Comparison of ENCODE assay signal across 8 mouse cellular contexts in the genomic region with DNA sequence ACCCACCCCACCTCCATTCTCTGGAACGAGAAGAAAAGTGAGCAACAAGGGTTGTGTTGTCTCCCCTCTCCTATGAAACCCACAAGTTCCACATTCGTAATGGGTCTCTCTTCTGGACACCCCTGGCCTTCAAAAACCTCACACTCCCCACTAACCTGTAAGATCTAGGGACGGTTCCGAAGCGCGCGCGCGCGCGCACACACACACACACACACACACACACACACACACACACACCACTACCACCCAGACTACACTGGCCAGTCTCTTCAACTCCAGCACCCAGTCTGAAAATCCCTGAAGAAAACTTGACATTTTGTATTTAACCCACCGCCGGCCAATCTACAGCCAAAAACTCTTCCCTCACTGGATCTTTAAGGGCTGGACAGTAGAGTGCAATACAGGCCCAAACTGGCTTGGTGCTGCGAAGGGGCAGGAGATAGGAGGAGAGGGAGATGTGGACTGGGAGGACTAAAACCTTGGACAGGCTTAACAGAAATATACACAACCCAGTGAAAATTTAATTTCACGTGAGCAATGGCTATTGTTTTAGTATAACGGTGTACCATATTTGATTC. TPM values are rescaled to one million over a fixed set of nuclear protein-coding genes. Genes with fewer than 3 reads are reported as not detected.
DNase-seq lines count a peak whose midpoint lies in the region; ATAC-seq and TF ChIP-seq lines count a peak whose summit lies in the region.
"Had no signal": no experiment of that assay in that cellular context is flagged by ENCODE, and none has a peak within 500 bp of the region (broad histone marks: within the 10 kb centered on the region; RNA-seq: fewer than 3 reads in every experiment).

A gene (minus strand): TSS at position 138 of the 578 bp plus-strand sequence.

- no peaks in the 10 kb centered on the region for H3K9me3 ChIP-seq in lung, postnatal 0 days (ENCODE audit: low read length)
- no peaks in the 10 kb centered on the region for H3K9me3 ChIP-seq in heart, postnatal 0 days (replicated peaks; ENCODE audit: control insufficient read depth, low read length)
- no peaks in the 10 kb centered on the region for H3K9me3 ChIP-seq in liver, embryonic 13.5 days (replicated peaks)
- no peaks in the 10 kb centered on the region for H3K9me3 ChIP-seq in stomach, postnatal 0 days (ENCODE audit: control insufficient read depth, low read length)

- TF ChIP-seq CTCF in lung, postnatal 0 days (IDR thresholded peaks at IDR 0.05) = no peak
- no peak for TF ChIP-seq CTCF in lung, adult 2 months (IDR thresholded peaks at IDR 0.05; ENCODE audit: insufficient read depth, low read length)
- TF ChIP-seq CTCF in heart, postnatal 0 days (IDR thresholded peaks at IDR 0.05; ENCODE audit: low read depth) = no peak
- TF ChIP-seq CTCF in stomach, postnatal 0 days (IDR thresholded peaks at IDR 0.05; ENCODE audit: low read depth) = no peak
- TF ChIP-seq CTCF in thymus, adult 2 months (IDR thresholded peaks at IDR 0.05; ENCODE audit: borderline replicate concordance, control insufficient read depth, extremely low read depth, insufficient read depth, low read length, poor library complexity) = no peak

- TF ChIP-seq EP300 in lung, postnatal 0 days (IDR thresholded peaks at IDR 0.05) = no peak
- no peak for TF ChIP-seq EP300 in heart, postnatal 0 days (IDR thresholded peaks at IDR 0.05; ENCODE audit: low read depth)
- TF ChIP-seq EP300 in stomach, postnatal 0 days (optimal IDR thresholded peaks at IDR 0.05) = no peak

- peak within 1 kb of the TSS; percentile 27 for H3K4me3 ChIP-seq in lung, postnatal 0 days (ENCODE audit: low read depth, low read length)
- H3K4me3 ChIP-seq in lung, adult 2 months (replicated peaks; ENCODE audit: extremely low read depth, low read depth, low read length) = no peak within 1 kb of the TSS
- peak within 1 kb of the TSS; percentile 47 for H3K4me3 ChIP-seq in heart, postnatal 0 days (ENCODE audit: low read depth, low read length)
- peak within 1 kb of the TSS; percentile 30 for H3K4me3 ChIP-seq in liver, embryonic 13.5 days (replicated peaks)
- peak within 1 kb of the TSS; percentile 38 for H3K4me3 ChIP-seq in stomach, postnatal 0 days (ENCODE audit: low read depth, low read length)
- H3K4me3 ChIP-seq in thymus, adult 2 months (ENCODE audit: control insufficient read depth, insufficient read depth, low read length) = no peak within 1 kb of the TSS

- no peak for TF ChIP-seq POLR2A in lung, adult 2 months (IDR thresholded peaks at IDR 0.05; ENCODE audit: borderline replicate concordance, extremely low read depth, low read depth, low read length)
- TF ChIP-seq POLR2A in thymus, adult 2 months (IDR thresholded peaks at IDR 0.05; ENCODE audit: control insufficient read depth, extremely low read depth, insufficient read depth, low read length, poor library complexity) = no peak

- 47% methylated on average over 16 of the region's 16 CpGs for WGBS in lung, postnatal 0 days
- 49% methylated on average over 16 of the region's 16 CpGs for whole genome bisulfite sequencing in lung, adult 2 months
- 47% methylated on average over 15 of the region's 16 CpGs for WGBS in heart, postnatal 0 days
- 43% methylated on average over 16 of the region's 16 CpGs for WGBS in liver, embryonic 13.5 days (ENCODE audit: insufficient replicate concordance)
- 48% methylated on average over 16 of the region's 16 CpGs for WGBS in stomach, postnatal 0 days
- WGBS in thymus, adult 2 months = 46% methylated on average over 16 of the region's 16 CpGs

- ATAC-seq in lung, postnatal 0 days = no peak
- no peak for ATAC-seq in heart, postnatal 0 days (ENCODE audit: insufficient read depth, low read depth)
- ATAC-seq in liver, embryonic 13.5 days (ENCODE audit: low read depth) = no peak
- ATAC-seq in stomach, postnatal 0 days (ENCODE audit: low FRiP score, low TSS enrichment) = no peak
- no peak for ATAC-seq in cerebellum, adult (ENCODE audit: insufficient number of reproducible peaks, low FRiP score, low TSS enrichment)

- no peaks in the 10 kb centered on the region for H3K36me3 ChIP-seq in lung, postnatal 0 days (ENCODE audit: insufficient read depth, low read length)
- no peaks in the 10 kb centered on the region for H3K36me3 ChIP-seq in heart, postnatal 0 days (replicated peaks; ENCODE audit: control insufficient read depth, insufficient read depth, low read length)
- no peaks in the 10 kb centered on the region for H3K36me3 ChIP-seq in liver, embryonic 13.5 days
- no peaks in the 10 kb centered on the region for H3K36me3 ChIP-seq in stomach, postnatal 0 days (ENCODE audit: control insufficient read depth, insufficient read depth, low read length)
- no peaks in the 10 kb centered on the region for H3K36me3 ChIP-seq in thymus, adult 2 months (ENCODE audit: control insufficient read depth, insufficient read depth, low read length)

- H3K4me2 ChIP-seq in lung, postnatal 0 days (replicated peaks; ENCODE audit: low read depth, low read length) = peak within 1 kb of the TSS; percentile 47
- peak within 1 kb of the TSS; percentile 68 for H3K4me2 ChIP-seq in heart, postnatal 0 days (ENCODE audit: low read depth, low read length)
- H3K4me2 ChIP-seq in liver, embryonic 13.5 days = peak within 1 kb of the TSS; percentile 45
- peak within 1 kb of the TSS; percentile 55 for H3K4me2 ChIP-seq in stomach, postnatal 0 days (replicated peaks; ENCODE audit: low read depth)

- no peaks in the 10 kb centered on the region for H3K4me1 ChIP-seq in lung, postnatal 0 days (ENCODE audit: insufficient read depth, low read depth, low read length)
- no peaks in the 10 kb centered on the region for H3K4me1 ChIP-seq in lung, adult 2 months (ENCODE audit: control insufficient read depth, insufficient read depth, low read length)
- no peaks in the 10 kb centered on the region for H3K4me1 ChIP-seq in heart, postnatal 0 days (ENCODE audit: control insufficient read depth, insufficient read depth)
- H3K4me1 ChIP-seq in liver, embryonic 13.5 days (replicated peaks) = no peaks in the 10 kb centered on the region
- no peaks in the 10 kb centered on the region for H3K4me1 ChIP-seq in stomach, postnatal 0 days (replicated peaks; ENCODE audit: control insufficient read depth, insufficient read depth)
- H3K4me1 ChIP-seq in thymus, adult 2 months (replicated peaks; ENCODE audit: control insufficient read depth, insufficient read depth, low read length) = no peaks in the 10 kb centered on the region

- DNase-seq in lung, postnatal 0 days (ENCODE audit: low spot score) = no peak
- DNase-seq in lung, adult 2 months = no peak
- no peak for DNase-seq in heart, postnatal 0 days (ENCODE audit: low spot score)
- DNase-seq in liver, embryonic 13.5 days = no peak
- DNase-seq in stomach, postnatal 0 days (ENCODE audit: low spot score) = no peak
- no peak for DNase-seq in thymus, adult 2 months

- H3K27ac ChIP-seq in lung, postnatal 0 days (ENCODE audit: low read length) = no peak within 1 kb of the TSS
- no peak within 1 kb of the TSS for H3K27ac ChIP-seq in heart, postnatal 0 days (ENCODE audit: low read depth)
- no peak within 1 kb of the TSS for H3K27ac ChIP-seq in liver, embryonic 13.5 days
- no peak within 1 kb of the TSS for H3K27ac ChIP-seq in stomach, postnatal 0 days (replicated peaks)
- no peak within 1 kb of the TSS for H3K27ac ChIP-seq in thymus, adult 2 months (ENCODE audit: control insufficient read depth, insufficient read depth, low read length)

- H3K27me3 ChIP-seq in lung, postnatal 0 days (replicated peaks; ENCODE audit: insufficient read depth, low read length) = peaks cover 39% of the 10 kb centered on the region
- H3K27me3 ChIP-seq in heart, postnatal 0 days (ENCODE audit: control insufficient read depth, insufficient read depth, low read length) = peaks cover 64% of the 10 kb centered on the region
- peaks cover 71% of the 10 kb centered on the region for H3K27me3 ChIP-seq in liver, embryonic 13.5 days
- 0 out of 2 replicates have a peak, but pooled peaks cover 6% of the 10 kb centered on the region for H3K27me3 ChIP-seq in stomach, postnatal 0 days (ENCODE audit: control insufficient read depth, insufficient read depth, low read length)
- H3K27me3 ChIP-seq in thymus, adult 2 months (ENCODE audit: control insufficient read depth, insufficient read depth, low read length) = peaks cover 11% of the 10 kb centered on the region

- H3K9ac ChIP-seq in lung, postnatal 0 days (replicated peaks; ENCODE audit: low read depth) = no peak within 1 kb of the TSS
- H3K9ac ChIP-seq in heart, postnatal 0 days (replicated peaks; ENCODE audit: low read depth, low read length) = peak within 1 kb of the TSS; percentile 42
- H3K9ac ChIP-seq in liver, embryonic 13.5 days = no peak within 1 kb of the TSS
- H3K9ac ChIP-seq in stomach, postnatal 0 days (ENCODE audit: low read length) = peak within 1 kb of the TSS; percentile 41

RNA-seq across cellular contexts. Expression of the gene that starts here (rescaled TPM):
- polyA plus RNA-seq in lung, postnatal 0 days (2015; fragmentation: Nextera tagmentation; extraction: Ambion mirVana) = not detected in 2 replicates
- not detected in 2 replicates for polyA plus RNA-seq in lung, adult 2 months (2012; rRNA removed)
- total RNA-seq in heart, postnatal 0 days (2014; rRNA removed; ENCODE audit: low replicate concordance) = not detected in 2 replicates
- not detected in 2 replicates for polyA plus RNA-seq in heart, postnatal 0 days (2015; fragmentation: Nextera tagmentation; extraction: Ambion mirVana)
- not detected in 2 replicates for polyA plus RNA-seq in liver, embryonic 13.5 days (2015; fragmentation: Nextera tagmentation; extraction: Ambion mirVana)
- not detected in 2 replicates for polyA plus RNA-seq in stomach, postnatal 0 days (2015; fragmentation: Nextera tagmentation; extraction: Ambion mirVana)
- not detected in 2 replicates for polyA plus RNA-seq in thymus, adult 2 months (2012; rRNA removed)
- total RNA-seq: gastrocnemius, postnatal 4 days had no signal

Comparison
In these comparisons a context has a peak if more than half of its experiments do, and no peak if none do; other contexts are left out.
1. H3K4me3 ChIP-seq: peak in lung, postnatal 0 days (single experiment), heart, postnatal 0 days (single experiment), liver, embryonic 13.5 days (single experiment) and stomach, postnatal 0 days (single experiment); none in lung, adult 2 months (single experiment) and thymus, adult 2 months (single experiment).
2. H3K9ac ChIP-seq: peak in heart, postnatal 0 days (single experiment) and stomach, postnatal 0 days (single experiment); none in lung, postnatal 0 days (single experiment) and liver, embryonic 13.5 days (single experiment).
3. Peak in every context shown above with its lines, with median percentiles within 50 percentile points of each other: H3K4me2 ChIP-seq.